Mouse (Mus musculus) central nervous system, embryonic 18 days (tissue): ENCODE results near the gene Zbtb46. TPM values are rescaled to one million over a fixed set of nuclear protein-coding genes. Genes with fewer than 3 reads are reported as not detected.

ENCODE experiments used
- polyA plus RNA-seq: library from polyadenylated mRNA; depleted of rRNA; stranded (reverse); fragments of >200 nt; gene quantifications from 2 replicates; pipeline ENCODE4 v1.2.3, GENCODE M21; 2012; rRNA removed

The Zbtb46 gene
- 10.0 and 11.4 TPM in 2 replicates for polyA plus RNA-seq

DNA sequence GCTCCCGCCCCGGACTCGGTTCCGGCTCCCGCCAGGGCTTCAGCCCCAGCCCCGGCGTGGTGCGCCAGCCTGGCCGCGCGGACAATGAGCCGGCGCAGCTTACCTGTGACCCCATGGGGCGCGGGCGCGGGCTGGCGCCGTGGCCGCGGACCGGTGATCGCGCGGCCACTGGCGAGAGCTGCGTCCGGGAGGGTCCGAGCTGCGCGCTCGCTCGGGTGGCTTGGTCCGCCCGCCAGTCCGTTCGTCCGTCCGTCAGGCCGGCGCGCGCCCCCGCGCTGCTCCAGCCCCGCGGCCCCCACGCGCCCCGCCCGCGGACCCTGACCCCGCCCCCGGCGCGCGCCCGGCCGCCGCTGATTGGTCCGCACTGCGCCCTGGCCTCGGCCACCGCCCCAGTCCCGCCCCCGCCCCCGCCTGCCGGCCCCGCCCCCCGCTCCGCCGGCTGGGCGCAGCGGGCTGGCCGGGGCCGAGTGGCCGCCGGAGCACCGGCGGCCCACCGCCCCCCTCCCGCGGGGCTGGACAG, at the start of gene Zbtb46:
Zbtb46 (minus strand) TSS at position 274 of the 520 bp plus-strand sequence.

GRCm38 (mm10) chr2:181496831-181497547, 37.8 kb upstream of the Zbtb46 start, which contains the start of gene Tpd52l2:
TSS of gene Tpd52l2 (plus strand) at chr2:181497142.

GRCm38 (mm10) chr2:181493156-181493927, 34.1 kb upstream of the Zbtb46 start, which contains the start of gene Abhd16b:
TSS of gene Abhd16b (plus strand) at chr2:181493206.

DNA sequence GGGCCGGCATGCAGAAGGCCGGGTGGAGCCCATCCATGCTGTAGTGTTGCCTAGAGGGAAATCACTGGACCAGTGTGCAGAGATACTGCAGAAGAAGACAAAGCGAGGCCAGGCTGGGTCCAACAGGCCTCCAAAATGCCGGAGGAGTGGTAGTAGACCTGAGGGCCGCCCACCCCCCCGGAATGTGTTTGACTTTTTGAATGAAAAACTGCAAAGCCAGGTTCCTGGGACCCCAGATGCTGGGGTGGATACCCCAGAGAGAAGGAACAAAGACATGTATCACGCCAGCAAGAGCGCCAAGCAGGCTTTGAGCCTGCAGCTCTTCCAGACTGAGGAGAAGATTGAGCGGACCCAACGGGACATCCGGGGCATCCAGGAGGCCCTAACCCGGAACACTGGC, 79.4 kb downstream of the Zbtb46 start, which contains the start of gene Lime1:
Lime1 (plus strand) TSS at position 301 of the 400 bp plus-strand sequence.

GRCm38 (mm10) chr2:181364860-181365596, 94.2 kb downstream of the Zbtb46 start, which contains the start of the genes Zgpat and Arfrp1:
TSS of gene Zgpat (plus strand) at chr2:181364928.
TSS of gene Arfrp1 (minus strand) at chr2:181365404.

Other genes with a start within 250 kb of the Zbtb46 start
- gene Srms, start 246.2 kb downstream of the Zbtb46 start, polyA plus RNA-seq, result 0.16 TPM in 2 replicates
- 0.19 and 0.35 TPM in 2 replicates for gene Fndc11, start 239.4 kb downstream of the Zbtb46 start, polyA plus RNA-seq
- gene Helz2, start 217.4 kb downstream of the Zbtb46 start, polyA plus RNA-seq, result 2.1 and 2.2 TPM in 2 replicates
- 27.2 and 29.7 TPM in 2 replicates for gene Gmeb2, start 171.4 kb downstream of the Zbtb46 start, polyA plus RNA-seq
- gene Stmn3, start 144.9 kb downstream of the Zbtb46 start, polyA plus RNA-seq, result 1,007 and 1,209 TPM in 2 replicates
- 99.7 and 111 TPM in 2 replicates for gene Rtel1, start 139.7 kb downstream of the Zbtb46 start, polyA plus RNA-seq
- gene Zgpat, start 94.5 kb downstream of the Zbtb46 start, polyA plus RNA-seq, result 130 and 133 TPM in 2 replicates
- gene Arfrp1, start 94.0 kb downstream of the Zbtb46 start, polyA plus RNA-seq, result 104 and 107 TPM in 2 replicates
- 115 and 119 TPM in 2 replicates for gene Lime1, start 79.3 kb downstream of the Zbtb46 start, polyA plus RNA-seq
- not detected in 2 replicates for gene Abhd16b, start 33.8 kb upstream of the Zbtb46 start, polyA plus RNA-seq
- 108 and 119 TPM in 2 replicates for gene Tpd52l2, start 37.7 kb upstream of the Zbtb46 start, polyA plus RNA-seq
- 183 and 196 TPM in 2 replicates for gene Dnajc5, start 61.1 kb upstream of the Zbtb46 start, polyA plus RNA-seq
- gene Uckl1, start 125.5 kb upstream of the Zbtb46 start, polyA plus RNA-seq, result 149 and 150 TPM in 2 replicates
- gene Prpf6, start 132.4 kb upstream of the Zbtb46 start, polyA plus RNA-seq, result 34.2 and 36.7 TPM in 2 replicates
- gene Zfp512b, start 133.4 kb upstream of the Zbtb46 start, polyA plus RNA-seq, result 109 and 115 TPM in 2 replicates
- gene Samd10, start 139.8 kb upstream of the Zbtb46 start, polyA plus RNA-seq, result 116 and 121 TPM in 2 replicates
- gene Gm29797, start 197.6 kb upstream of the Zbtb46 start, polyA plus RNA-seq, result 0.31 TPM in 1 of 2 replicates, not detected in the other
- 17.6 and 18.4 TPM in 2 replicates for gene Sox18, start 212.2 kb upstream of the Zbtb46 start, polyA plus RNA-seq
- gene Tcea2, start 220.9 kb upstream of the Zbtb46 start, polyA plus RNA-seq, result 94.0 and 96.3 TPM in 2 replicates
- 103 and 106 TPM in 2 replicates for gene Rgs19, start 234.6 kb upstream of the Zbtb46 start, polyA plus RNA-seq
- gene Lkaaear1, start 239.0 kb upstream of the Zbtb46 start, polyA plus RNA-seq, result not detected in 2 replicates